Mouse (Mus musculus) MEL (cell line): ENCODE measurements around the gene Acoxl.

ENCODE experiments used
- CTCF ChIP-seq, 3 experiments: IDR thresholded peaks in 2 of 3; conservative IDR thresholded peaks in 1 of 3; 2 replicates each; pipeline ENCODE4 v1.5.1; 2011 to 2012; ENCODE audit warnings: low read length in 3 of 3, low read depth in 2 of 3, mild to moderate bottlenecking in 2 of 3, improper control_type of control experiment in 1 of 3, inconsistent platforms in 1 of 3, mixed read lengths in 1 of 3, moderate library complexity in 1 of 3; ENCODE audit not compliant: control insufficient read depth in 1 of 3, insufficient read depth in 1 of 3, poor library complexity in 1 of 3, severe bottlenecking in 1 of 3
- E2F4 ChIP-seq: IDR thresholded peaks from 2 replicates; pipeline ENCODE4 v1.6.1; 2011; ENCODE audit warnings: low read depth, low read length, improper control_type of control experiment, borderline replicate concordance
- EP300 ChIP-seq, 2 experiments: IDR thresholded peaks; 2 replicates each; pipeline ENCODE4 v1.6.1; 2011; ENCODE audit warnings: improper control_type of control experiment in 2 of 2, low read length in 2 of 2, low read depth in 1 of 2, mild to moderate bottlenecking in 1 of 2
- HCFC1 ChIP-seq: IDR thresholded peaks from 2 replicates; pipeline ENCODE4 v1.6.1; 2012; ENCODE audit warnings: low read depth, mild to moderate bottlenecking, inconsistent platforms, low read length, improper control_type of control experiment, moderate library complexity
- JUND ChIP-seq: IDR thresholded peaks from 2 replicates; pipeline ENCODE4 v1.6.1; 2011; ENCODE audit warnings: low read depth, mild to moderate bottlenecking, improper control_type of control experiment, low read length
- MEF2A ChIP-seq: IDR thresholded peaks from 2 replicates; pipeline ENCODE4 v1.6.1; 2014; ENCODE audit warnings: low read depth, mild to moderate bottlenecking, inconsistent platforms, low read length, improper control_type of control experiment; ENCODE audit not compliant: poor library complexity, insufficient replicate concordance, severe bottlenecking; ENCODE audit errors: extremely low read depth
- MYB ChIP-seq: IDR thresholded peaks from 2 replicates; pipeline ENCODE4 v1.6.1; 2011; ENCODE audit warnings: mild to moderate bottlenecking, low read depth, low read length, improper control_type of control experiment
- NELFE ChIP-seq: IDR thresholded peaks from 2 replicates; pipeline ENCODE4 v1.6.1; 2011; ENCODE audit warnings: low read depth, low read length, improper control_type of control experiment
- NRF1 ChIP-seq: IDR thresholded peaks from 2 replicates; pipeline ENCODE4 v1.6.1; 2014; ENCODE audit warnings: low read depth, mild to moderate bottlenecking, inconsistent platforms, low read length, improper control_type of control experiment, moderate library complexity; ENCODE audit not compliant: poor library complexity, insufficient read depth, severe bottlenecking
- POLR2A ChIP-seq, 2 experiments: IDR thresholded peaks; 2 replicates each; pipeline ENCODE4 v1.6.1; 2011 to 2012; ENCODE audit warnings: low read length in 2 of 2, mild to moderate bottlenecking in 2 of 2, control low read depth in 1 of 2, improper control_type of control experiment in 1 of 2, low read depth in 1 of 2, moderate library complexity in 1 of 2; ENCODE audit not compliant: control insufficient read depth in 1 of 2, insufficient read depth in 1 of 2, poor library complexity in 1 of 2
- RAD21 ChIP-seq: IDR thresholded peaks from 2 replicates; pipeline ENCODE4 v1.6.1; 2011; ENCODE audit warnings: mild to moderate bottlenecking, low read depth, low read length, improper control_type of control experiment
- USF1 ChIP-seq: IDR thresholded peaks from 2 replicates; pipeline ENCODE4 v1.6.1; 2014; ENCODE audit warnings: low read depth, mild to moderate bottlenecking, inconsistent platforms, low read length, improper control_type of control experiment, moderate library complexity
- ZKSCAN1 ChIP-seq: IDR thresholded peaks from 2 replicates; pipeline ENCODE4 v1.6.1; 2012; ENCODE audit warnings: low read depth, mild to moderate bottlenecking, inconsistent platforms, low read length, improper control_type of control experiment, moderate library complexity

- TF ChIP-seq EP300 (IDR thresholded peaks at IDR 0.05; ENCODE audit: low read depth in 1 of 2, low read length in 2 of 2), result no peak
- TF ChIP-seq E2F4, result no peak
- TF ChIP-seq CTCF (IDR thresholded peaks at IDR 0.05 in 2 of 3, conservative IDR thresholded peaks at IDR 0.05 in 1 of 3; ENCODE audit: control insufficient read depth in 1 of 3, insufficient read depth in 1 of 3, low read depth in 2 of 3, low read length in 3 of 3, poor library complexity in 1 of 3, severe bottlenecking in 1 of 3), result no peak
- TF ChIP-seq JUND, result no peak
- no peak for TF ChIP-seq ZKSCAN1
- no peak for TF ChIP-seq USF1
- no peak for TF ChIP-seq MYB
- no peak for TF ChIP-seq NELFE
- TF ChIP-seq NRF1, result no peak
- no peak for TF ChIP-seq HCFC1
- TF ChIP-seq RAD21, result no peak
- TF ChIP-seq MEF2A, result no peak
- TF ChIP-seq POLR2A (IDR thresholded peaks at IDR 0.05; ENCODE audit: control insufficient read depth in 1 of 2, insufficient read depth in 1 of 2, low read depth in 1 of 2, low read length in 2 of 2, poor library complexity in 1 of 2), result peak in 1 of 2 experiments; percentile 24; a peak in 1 of 4 replicates
These were observed 49.5 kb upstream of the Acoxl start for GRCm38 (mm10) chr2:127789138-127789537.
